Mouse (Mus musculus): ENCODE measurements at regions not wholly inside any gene's neighbourhood (a gene's known extent, or its start where the extent isn't known, plus 50 kb on each side); places are given as distances from the start of the nearest gene placed in this dataset.
"Not testable (repeated sequence)": the region's sequence is repeated elsewhere in the genome, so short reads cannot be mapped to it uniquely, and the experiment has no call there.

DNA sequence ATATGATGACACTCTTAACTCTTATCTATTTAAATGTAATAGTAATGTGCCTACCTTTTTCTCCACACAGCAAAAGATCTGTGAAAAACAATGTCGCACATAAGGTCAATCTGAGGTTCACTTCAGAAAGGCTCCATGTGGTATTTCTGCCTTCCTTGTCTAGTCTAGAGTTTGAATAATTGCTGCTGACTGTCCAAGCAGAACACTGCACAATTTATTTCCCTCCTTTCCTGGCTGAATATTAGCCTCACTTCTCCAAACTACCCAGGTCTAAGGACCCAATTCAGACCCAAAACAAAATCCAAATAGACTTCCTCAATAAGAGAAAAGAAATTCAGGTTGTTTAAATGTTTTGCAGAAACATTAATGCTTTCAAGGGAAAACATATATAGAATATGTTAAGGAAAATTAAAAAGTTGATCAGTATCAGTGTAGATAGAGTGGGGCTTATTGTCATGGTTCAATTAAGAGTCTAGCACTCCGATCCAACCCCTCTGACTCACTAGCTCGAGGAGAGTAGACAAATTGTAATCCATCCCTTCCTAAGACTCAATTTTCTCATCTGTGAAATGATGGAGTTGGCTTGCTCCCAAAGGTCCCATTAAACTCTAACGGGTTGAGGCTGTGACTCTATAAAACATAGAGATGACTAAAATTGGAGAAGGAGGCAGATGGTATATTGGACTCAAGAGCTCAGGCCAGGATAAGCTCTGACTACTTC, 215.4 kb upstream of the Tbl1xr1 start:
- DNase-seq (ENCODE audit: low read depth, low spot score) = peak; percentile 2

GRCm38 (mm10) chr3:21861636-21861970, 214.8 kb upstream of the Tbl1xr1 start:
- DNase-seq (ENCODE audit: low read depth, low spot score) = no peak

- DNase-seq (ENCODE audit: low read depth, low spot score) = no peak
Observed at GRCm38 (mm10) chr3:21864391-21864790, 212.1 kb upstream of the Tbl1xr1 start.

- no peak for DNase-seq (ENCODE audit: low read depth, low spot score)
Observed at GRCm38 (mm10) chr3:21865856-21866255, 210.6 kb upstream of the Tbl1xr1 start.

DNA sequence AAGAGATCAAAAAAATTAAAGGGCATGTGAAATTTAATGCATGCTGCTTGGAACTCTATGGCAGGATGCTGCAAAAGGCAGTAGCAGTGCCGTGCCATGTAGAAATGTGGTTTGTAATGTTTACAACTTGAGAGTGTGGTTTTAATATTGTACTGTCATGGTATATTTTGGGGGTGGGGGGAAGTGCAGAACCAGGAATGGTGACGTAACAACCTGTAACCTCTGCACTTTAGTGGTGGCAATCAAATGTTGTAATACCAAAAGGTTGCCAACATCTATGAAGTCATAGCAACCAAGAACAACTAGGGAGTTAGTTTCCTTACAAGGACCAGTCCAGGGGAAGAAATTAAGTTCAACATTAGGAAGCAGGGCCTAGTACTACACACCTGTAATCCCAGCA, 198.1 kb upstream of the Tbl1xr1 start:
- DNase-seq (ENCODE audit: low read depth, low spot score) = no peak

GRCm38 (mm10) chr3:21884216-21884615, 192.2 kb upstream of the Tbl1xr1 start:
- DNase-seq (ENCODE audit: low read depth, low spot score) = no peak

GRCm38 (mm10) chr3:21888710-21889109, 187.7 kb upstream of the Tbl1xr1 start:
- DNase-seq (ENCODE audit: low read depth, low spot score) = no peak

- peak; percentile 6 for DNase-seq (ENCODE audit: low read depth, low spot score)
Observed at GRCm38 (mm10) chr3:21891819-21892480, 184.5 kb upstream of the Tbl1xr1 start.

DNA sequence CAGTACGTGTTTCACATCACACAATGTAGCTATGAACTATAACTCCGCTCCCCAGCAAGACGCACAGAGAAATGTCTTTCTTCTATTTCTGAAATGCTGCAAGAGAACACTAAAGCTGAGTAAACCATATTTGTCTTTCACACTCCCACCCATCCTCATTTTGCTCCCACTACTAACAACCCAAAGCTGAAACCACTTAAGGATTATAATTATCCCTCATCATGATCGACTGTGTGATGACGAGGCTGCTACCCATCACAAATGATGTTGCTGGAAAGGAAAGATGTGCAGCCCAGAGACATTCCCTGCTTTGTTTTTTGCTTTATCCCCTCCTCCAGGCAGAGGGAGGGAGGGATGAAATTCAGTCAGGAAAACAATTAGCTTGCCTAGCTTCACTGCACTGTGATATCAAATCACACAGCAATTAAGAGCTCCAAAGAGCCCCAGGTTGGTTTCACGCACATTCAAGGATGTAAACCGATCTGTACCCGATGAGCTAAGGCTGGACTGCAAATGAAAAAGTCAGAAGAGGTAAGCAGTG, 183.5 kb upstream of the Tbl1xr1 start:
- peak; percentile 83 for DNase-seq (ENCODE audit: low read depth, low spot score)

DNA sequence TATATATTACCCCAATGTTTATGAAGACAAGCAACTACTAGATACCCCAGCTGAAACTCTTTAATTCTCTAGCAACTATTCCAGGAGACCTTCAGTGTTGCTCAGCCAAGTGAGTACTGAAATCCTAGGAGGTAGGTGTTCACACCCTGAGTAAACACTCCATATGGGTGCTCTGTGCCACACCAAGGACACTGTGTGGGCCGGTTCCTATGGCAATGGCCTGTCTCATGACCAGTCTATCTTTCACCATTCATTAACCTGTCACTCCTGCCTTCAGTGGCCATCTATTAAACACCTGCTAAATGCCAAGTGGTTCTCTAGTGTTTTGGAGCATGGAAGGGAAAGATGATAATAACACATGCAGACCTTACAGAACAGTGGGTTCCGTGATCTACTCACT, 180.9 kb upstream of the Tbl1xr1 start:
- DNase-seq (ENCODE audit: low read depth, low spot score) = peak; percentile 14

DNA sequence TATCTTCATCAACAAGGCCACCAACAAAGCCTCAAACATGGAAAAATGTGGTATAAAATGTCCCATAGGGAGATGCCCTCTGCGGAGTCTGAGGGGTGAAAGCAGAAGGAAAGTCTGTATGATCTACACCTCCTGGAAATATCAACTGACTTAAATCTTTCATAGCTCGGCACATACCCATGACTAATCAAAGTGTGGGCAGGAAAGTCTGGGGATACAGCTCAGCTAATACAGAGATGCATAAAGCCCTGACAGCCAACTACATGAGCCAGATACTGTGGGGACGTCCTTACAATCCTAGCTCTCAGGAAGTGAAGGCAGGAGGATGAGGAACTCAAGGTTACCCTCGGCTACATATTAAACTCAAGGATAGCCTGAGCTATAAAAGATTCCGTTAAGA, 178.2 kb upstream of the Tbl1xr1 start:
- peak; percentile 59 for DNase-seq (ENCODE audit: low read depth, low spot score)

DNA sequence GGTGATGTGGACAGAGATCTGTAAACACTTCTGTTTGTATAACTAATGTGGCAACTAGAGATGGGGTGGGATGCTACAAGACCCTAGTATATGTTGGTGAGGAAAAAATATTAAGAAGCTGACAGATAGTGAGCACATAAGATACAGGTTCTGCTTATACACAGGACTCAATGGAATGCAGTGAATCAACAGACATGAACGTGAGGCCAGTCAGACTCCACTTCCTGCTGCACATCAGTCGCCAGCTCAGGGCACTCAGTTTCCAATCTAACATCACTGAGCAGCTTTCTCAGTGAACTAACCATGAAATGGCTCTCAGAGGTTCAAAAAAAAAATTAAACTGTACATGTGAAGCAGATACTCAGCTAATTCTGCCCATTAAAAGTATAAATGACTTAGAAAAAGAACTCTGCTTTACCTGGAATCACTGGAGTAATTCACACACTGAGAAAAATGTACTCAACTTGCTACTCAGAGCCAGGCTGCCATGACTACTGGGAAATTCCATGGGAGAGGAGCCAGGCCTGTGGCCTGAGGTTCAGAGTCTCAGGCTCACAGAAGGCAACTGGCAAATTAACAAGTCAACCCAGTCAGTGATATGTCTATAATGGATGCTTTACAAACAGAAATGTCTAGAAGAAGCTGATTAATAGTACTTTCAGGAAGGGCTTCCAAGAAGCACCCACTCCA, 170.9 kb upstream of the Tbl1xr1 start:
- DNase-seq (ENCODE audit: low read depth, low spot score) = no peak

GRCm38 (mm10) chr3:21908828-21909227, 167.6 kb upstream of the Tbl1xr1 start:
- DNase-seq (ENCODE audit: low read depth, low spot score) = no peak

DNA sequence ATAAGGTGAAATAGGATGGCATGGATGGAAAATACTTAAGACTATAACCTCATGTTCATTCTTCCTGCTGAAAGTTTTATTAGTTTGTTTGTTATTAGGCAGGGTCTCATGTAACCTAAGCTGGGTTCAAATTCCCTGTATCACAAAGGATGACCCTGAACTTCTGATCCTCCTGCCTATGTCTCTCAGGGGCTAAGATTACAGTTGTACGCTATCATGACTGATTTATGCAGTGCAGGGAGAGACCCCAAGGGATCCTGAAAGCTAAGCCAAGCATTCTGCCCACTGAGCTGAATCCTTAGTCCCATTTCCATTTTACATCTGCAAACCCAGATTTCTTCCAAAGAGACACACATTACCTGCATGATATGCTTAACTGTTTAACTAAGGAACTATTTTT, 166.4 kb upstream of the Tbl1xr1 start:
- no peak for DNase-seq (ENCODE audit: low read depth, low spot score)

- no peak for DNase-seq (ENCODE audit: low read depth, low spot score)
Observed at GRCm38 (mm10) chr3:21911071-21911470, 165.4 kb upstream of the Tbl1xr1 start.

DNA sequence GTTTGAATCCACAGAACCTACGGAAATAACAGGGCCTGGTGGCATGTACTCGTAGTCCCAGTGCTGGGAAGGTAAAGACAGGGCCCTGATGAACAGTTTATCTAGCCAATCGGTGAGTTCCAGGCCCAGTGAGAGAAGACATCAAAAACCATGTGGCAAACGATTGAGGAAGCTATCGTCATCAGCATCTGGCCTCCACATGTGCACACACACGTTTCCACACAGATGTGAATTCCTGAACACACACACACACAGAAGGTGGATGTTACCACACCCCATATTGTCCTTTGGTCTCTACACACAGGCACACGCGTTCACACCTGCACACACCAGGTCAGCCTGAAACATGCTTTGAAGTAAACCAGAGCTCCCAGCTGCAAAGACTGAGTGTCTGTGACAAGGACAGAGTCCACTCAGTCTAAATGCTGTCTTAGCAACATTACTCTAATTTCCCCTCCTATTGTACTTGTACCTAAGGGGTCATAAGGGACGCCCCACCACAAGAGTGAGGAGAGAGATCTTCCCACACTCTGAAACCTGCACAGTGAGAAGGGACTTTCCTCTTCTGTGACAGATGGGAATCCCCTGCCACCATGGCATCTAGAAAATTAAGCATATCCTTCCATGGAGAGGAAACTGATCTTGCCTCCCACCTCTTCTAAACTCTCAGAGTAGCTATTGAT, 159.1 kb upstream of the Tbl1xr1 start:
- DNase-seq (ENCODE audit: low read depth, low spot score) = no peak

- no peak for DNase-seq (ENCODE audit: low read depth, low spot score)
Observed at GRCm38 (mm10) chr3:21918431-21918830, 158.0 kb upstream of the Tbl1xr1 start.

DNA sequence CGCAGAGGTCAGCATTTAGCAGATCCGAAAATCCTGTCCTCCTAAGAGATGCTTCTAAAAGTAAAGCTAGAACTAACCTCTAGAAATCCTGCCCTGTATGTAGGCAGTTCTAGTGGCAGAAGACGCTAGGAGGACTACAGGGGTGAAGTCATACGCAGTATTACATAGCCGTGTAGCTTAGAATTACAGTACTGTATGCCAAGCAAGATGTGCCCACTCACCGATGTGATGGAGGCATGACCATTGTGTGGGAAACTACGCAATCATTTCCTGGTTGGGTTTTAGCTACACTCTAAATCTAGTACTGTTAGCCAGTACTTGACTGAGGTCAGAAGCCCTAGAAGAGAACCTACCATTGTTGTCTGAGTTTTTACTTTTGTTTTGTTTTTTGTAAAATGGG, 156.5 kb upstream of the Tbl1xr1 start:
- DNase-seq (ENCODE audit: low read depth, low spot score) = no peak

GRCm38 (mm10) chr3:21931951-21932350, 144.5 kb upstream of the Tbl1xr1 start:
- no peak for DNase-seq (ENCODE audit: low read depth, low spot score)

- not testable (repeated sequence) for DNase-seq (ENCODE audit: low read depth, low spot score)
Observed at GRCm38 (mm10) chr3:21932696-21933095, 143.8 kb upstream of the Tbl1xr1 start.

DNA sequence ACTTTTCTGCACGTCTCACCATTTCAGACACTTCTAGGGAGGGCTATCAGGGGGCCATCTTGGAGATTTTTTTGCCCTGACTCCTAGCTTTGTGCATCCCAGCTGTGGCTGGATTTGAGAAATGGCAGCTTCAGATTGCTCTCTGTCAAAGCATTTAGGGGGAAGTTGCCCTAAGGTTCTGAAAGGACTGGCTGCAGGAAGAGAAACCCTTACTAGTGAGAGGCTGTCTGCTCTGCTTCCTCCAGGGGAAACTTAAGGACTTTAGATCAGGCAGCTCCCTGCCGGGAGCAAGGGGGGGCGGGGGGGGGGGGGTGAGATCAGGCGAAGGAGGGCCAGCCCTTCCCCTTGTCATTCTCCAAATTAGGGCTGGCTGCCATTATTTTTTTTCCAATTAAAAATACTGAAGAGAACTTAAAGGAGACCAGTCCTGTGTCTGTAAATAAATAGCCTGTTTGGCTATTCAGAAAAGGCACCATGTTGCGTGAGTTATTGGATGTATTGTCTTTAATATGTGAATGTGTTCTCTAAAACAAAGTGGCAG, 141.7 kb upstream of the Tbl1xr1 start:
- DNase-seq (ENCODE audit: low read depth, low spot score) = peak; percentile 51
